Mouse (Mus musculus): ENCODE measurements around the gene Miox.

- TF ChIP-seq CTCF (conservative IDR thresholded peaks at IDR 0.05; ENCODE audit: low read length): peak; percentile 48
- TF ChIP-seq POU5F1 (IDR thresholded peaks at IDR 0.05; ENCODE audit: borderline replicate concordance, low read length): no peak
Measured at GRCm38 (mm10) chr15:89343325-89343724, 9.1 kb downstream of the Miox start.

Measured in E14TG2a.4 (cell line).